Mouse (Mus musculus): ENCODE data around the gene Rpl22l1.

GRCm38 (mm10) chr3:28784176-28784575, 21.1 kb upstream of the Rpl22l1 start:
- no peak for TF ChIP-seq POLR2A (IDR thresholded peaks at IDR 0.05; ENCODE audit: borderline replicate concordance, extremely low read depth, low read depth, low read length)
- no peak for TF ChIP-seq CTCF (IDR thresholded peaks at IDR 0.05; ENCODE audit: insufficient read depth, low read length)

Measured in lung, adult 2 months (tissue).